Mouse (Mus musculus): Measurements from ENCODE around the gene Scrn2. TPM values are rescaled to one million over a fixed set of nuclear protein-coding genes. Genes with fewer than 3 reads are reported as not detected.

Gene Scrn2
- total and polyA plus RNA-seq, 3 experiments, result 14.8 to 26.7 TPM; not detected in 1

DNA sequence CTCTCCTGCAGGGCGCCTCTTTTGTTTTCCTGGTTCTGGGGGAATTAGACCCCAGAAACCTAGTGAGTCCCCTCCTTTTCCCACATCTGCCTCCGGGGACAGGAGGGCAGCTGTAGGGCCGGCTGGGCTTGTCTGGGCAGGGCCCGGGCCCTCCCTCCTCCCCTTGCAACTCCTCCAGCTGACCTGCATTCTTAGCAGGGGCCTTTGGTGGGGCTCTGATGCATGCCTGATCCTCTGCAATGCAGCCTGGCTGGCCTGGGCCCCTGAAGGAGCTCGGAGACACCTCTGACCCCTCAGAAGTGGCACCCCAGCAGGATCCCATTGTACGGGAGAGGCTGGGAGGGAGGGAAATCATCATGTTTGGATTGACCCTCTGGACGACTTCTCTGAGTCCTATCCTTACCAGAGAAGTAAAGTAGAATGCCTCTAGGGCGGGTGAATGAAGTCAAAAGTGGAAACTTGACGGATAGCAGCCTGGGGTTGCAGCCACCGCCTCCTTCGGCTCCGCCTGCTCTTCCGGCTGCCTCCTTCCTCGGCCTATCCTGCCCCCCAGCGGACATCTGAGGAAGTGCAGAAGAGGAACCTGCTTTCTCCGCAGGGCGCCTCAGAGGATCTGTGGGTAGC is 3.9 kb upstream of the Scrn2 start (continued):
- peak; percentile 24; the same call in 1 of the 2 replicates for TF ChIP-seq NRF1 (IDR thresholded peaks at IDR 0.05; ENCODE audit: insufficient read depth, low read depth, low read length, poor library complexity, severe bottlenecking)
- TF ChIP-seq ETS1 (IDR thresholded peaks at IDR 0.05; ENCODE audit: low read depth, low read length), result peak; percentile 38; the same call in 1 of the 2 replicates
- TF ChIP-seq KAT2A (conservative IDR thresholded peaks at IDR 0.05; ENCODE audit: low read depth, low read length), result no peak
- TF ChIP-seq ZKSCAN1 (IDR thresholded peaks at IDR 0.05; ENCODE audit: low read depth, low read length), result no peak
- no peak for TF ChIP-seq MYC (IDR thresholded peaks at IDR 0.05; ENCODE audit: low read depth, low read length)
- TF ChIP-seq ZMIZ1 (IDR thresholded peaks at IDR 0.05; ENCODE audit: low read depth, low read length), result no peak; the same call in 1 of the 2 replicates
- TF ChIP-seq CHD2 (IDR thresholded peaks at IDR 0.05; ENCODE audit: low read length), result no peak
- TF ChIP-seq GATA1 (IDR thresholded peaks at IDR 0.05; ENCODE audit: low read depth, low read length), result no peak
- TF ChIP-seq SMC3 (IDR thresholded peaks at IDR 0.05; ENCODE audit: low read depth, low read length), result peak; percentile 99
- TF ChIP-seq EP300 (IDR thresholded peaks at IDR 0.05; ENCODE audit: low read depth in 1 of 2, low read length in 2 of 2), result peak; percentile 17 to 44; a peak in 2 of 4 replicates
- TF ChIP-seq TCF12 (IDR thresholded peaks at IDR 0.05; ENCODE audit: low read depth, low read length), result peak; percentile 62; the same call in 1 of the 2 replicates

DNA sequence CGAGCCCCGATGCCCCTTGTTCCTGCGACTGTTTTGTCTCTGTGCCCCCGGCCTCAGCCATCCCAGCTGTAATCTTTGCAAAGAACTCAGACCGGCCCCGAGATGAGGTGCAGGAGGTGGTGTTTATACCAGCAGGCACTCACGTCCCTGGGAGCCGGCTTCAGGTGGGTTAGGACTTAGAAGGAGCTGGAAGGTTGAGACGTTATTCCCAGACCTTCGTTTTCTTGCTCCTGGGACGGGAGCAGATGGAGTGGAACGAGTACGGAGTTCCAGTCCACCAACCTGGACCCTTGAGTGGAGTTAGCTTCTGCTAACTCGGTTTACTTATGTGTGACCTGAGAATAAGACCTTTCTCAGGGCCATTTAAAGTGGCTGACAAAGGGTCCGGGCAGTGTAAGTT is 688 bp downstream of the Scrn2 start:
- no peak for DNase-seq (ENCODE audit: low read depth, low spot score)
- Histone ChIP-seq H3K4me1 (ENCODE audit: control insufficient read depth in 1 of 2, insufficient read depth in 2 of 2, low read length in 2 of 2) (peaks cover 5 to 15% of the 10 kb centered on the region in 2 experiments), H3K9me3 (replicated peaks; ENCODE audit: insufficient read depth, low read length) (no peaks in the 10 kb centered on the region), H3K36me3 (ENCODE audit: control insufficient read depth in 1 of 2, insufficient read depth in 2 of 2, low read length in 2 of 2) (peaks cover 0 to 8% of the 10 kb centered on the region in 2 experiments; a peak in 2 of 4 replicates), H3K9ac (ENCODE audit: control insufficient read depth, low read depth, low read length, poor library complexity, severe bottlenecking) (peak overlapping the region; percentile 90), H3K4me3 (ENCODE audit: control insufficient read depth in 1 of 2, insufficient read depth in 1 of 2, low read depth in 2 of 2, low read length in 2 of 2) (peak overlapping the region; percentile 90 to 94), H3K79me2 (ENCODE audit: control insufficient read depth, insufficient read depth, low read length, poor library complexity) (peaks cover 6% of the 10 kb centered on the region), H3K27me3 (ENCODE audit: control insufficient read depth in 1 of 2, insufficient read depth in 2 of 2, low read length in 2 of 2) (no peaks in the 10 kb centered on the region), H3K27ac (ENCODE audit: control insufficient read depth, low read depth, low read length) (peak overlapping the region; percentile 66)
- TF ChIP-seq USF1 (IDR thresholded peaks at IDR 0.05; ENCODE audit: low read depth, low read length) (0 out of 2 replicates have a peak, but pooled peaks have one; percentile 1), CHD2 (IDR thresholded peaks at IDR 0.05; ENCODE audit: low read length) (no peak), CHD1 (IDR thresholded peaks at IDR 0.05; ENCODE audit: low read depth, low read length) (0 out of 2 replicates have a peak, but pooled peaks have one; percentile 55), POLR2AphosphoS5 (IDR thresholded peaks at IDR 0.05; ENCODE audit: borderline replicate concordance, low read depth, low read length) (no peak)

DNA sequence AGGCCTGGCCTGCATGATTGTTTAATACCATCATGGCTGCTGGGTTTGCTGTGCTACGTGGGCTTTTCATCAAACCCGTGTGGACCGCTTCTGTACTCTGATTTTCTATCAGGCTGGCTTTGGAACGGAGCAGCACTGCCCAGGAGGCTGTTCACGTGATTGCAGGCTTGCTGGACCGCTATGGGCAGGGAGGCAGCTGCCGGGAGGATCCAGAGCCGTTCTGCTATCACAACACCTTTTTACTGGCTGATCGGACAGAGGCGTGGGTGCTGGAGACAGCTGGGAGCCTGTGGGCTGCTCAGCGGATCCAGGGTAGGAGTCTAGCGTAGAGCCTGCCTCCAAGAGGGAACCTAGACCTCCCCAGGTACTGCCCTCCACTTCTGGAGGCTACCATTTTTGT is 2.2 kb downstream of the Scrn2 start:
- Histone ChIP-seq H3K27ac (ENCODE audit: control insufficient read depth, low read depth, low read length) (no peak overlapping the region), H3K4me1 (ENCODE audit: control insufficient read depth in 1 of 2, insufficient read depth in 2 of 2, low read length in 2 of 2) (peaks cover 5 to 11% of the 10 kb centered on the region in 2 experiments), H3K9ac (ENCODE audit: control insufficient read depth, low read depth, low read length, poor library complexity, severe bottlenecking) (no peak overlapping the region), H3K9me3 (replicated peaks; ENCODE audit: insufficient read depth, low read length) (no peaks in the 10 kb centered on the region), H3K4me3 (ENCODE audit: control insufficient read depth in 1 of 2, insufficient read depth in 1 of 2, low read depth in 2 of 2, low read length in 2 of 2) (no peak overlapping the region), H3K27me3 (ENCODE audit: control insufficient read depth in 1 of 2, insufficient read depth in 2 of 2, low read length in 2 of 2) (no peaks in the 10 kb centered on the region), H3K36me3 (ENCODE audit: control insufficient read depth in 1 of 2, insufficient read depth in 2 of 2, low read length in 2 of 2) (peaks cover 0 to 8% of the 10 kb centered on the region in 2 experiments; a peak in 2 of 4 replicates), H3K79me2 (ENCODE audit: control insufficient read depth, insufficient read depth, low read length, poor library complexity) (peaks cover 6% of the 10 kb centered on the region)
- TF ChIP-seq EP300 (IDR thresholded peaks at IDR 0.05; ENCODE audit: low read depth in 1 of 2, low read length in 2 of 2) (no peak), MXI1 (IDR thresholded peaks at IDR 0.05; ENCODE audit: low read depth, low read length) (no peak), TBP (IDR thresholded peaks at IDR 0.05; ENCODE audit: low read depth, low read length) (no peak), MYC (IDR thresholded peaks at IDR 0.05; ENCODE audit: low read depth, low read length) (no peak), USF1 (IDR thresholded peaks at IDR 0.05; ENCODE audit: low read depth, low read length) (no peak), UBTF (IDR thresholded peaks at IDR 0.05; ENCODE audit: borderline replicate concordance, insufficient read depth, low read depth, low read length) (no peak), MAX (IDR thresholded peaks at IDR 0.05; ENCODE audit: low read length) (no peak), CTCF (IDR thresholded peaks at IDR 0.05 in 2 of 3, conservative IDR thresholded peaks at IDR 0.05 in 1 of 3; ENCODE audit: control insufficient read depth in 1 of 3, insufficient read depth in 1 of 3, low read depth in 2 of 3, low read length in 3 of 3, poor library complexity in 1 of 3, severe bottlenecking in 1 of 3) (no peak), POLR2AphosphoS2 (IDR thresholded peaks at IDR 0.05; ENCODE audit: low read length) (no peak), ELF1 (IDR thresholded peaks at IDR 0.05; ENCODE audit: low read depth, low read length) (no peak), ZC3H11A (IDR thresholded peaks at IDR 0.05; ENCODE audit: low read depth, low read length) (no peak), RAD21 (IDR thresholded peaks at IDR 0.05; ENCODE audit: low read depth, low read length) (no peak), SIN3A (IDR thresholded peaks at IDR 0.05; ENCODE audit: low read length) (no peak), POLR2A (IDR thresholded peaks at IDR 0.05; ENCODE audit: control insufficient read depth in 1 of 2, insufficient read depth in 1 of 2, low read depth in 1 of 2, low read length in 2 of 2, poor library complexity in 1 of 2) (no peak), SMC3 (IDR thresholded peaks at IDR 0.05; ENCODE audit: low read depth, low read length) (no peak), MYB (IDR thresholded peaks at IDR 0.05; ENCODE audit: low read depth, low read length) (no peak)
- DNase-seq (ENCODE audit: low read depth, low spot score), result no peak

All from MEL (cell line).